Mouse (Mus musculus) heart, adult 2 months (tissue): ENCODE measurements around the gene Rbm6.

ENCODE experiments used
- CTCF ChIP-seq: fragments of 200-600 bp; IDR thresholded peaks from 2 replicates; pipeline ENCODE4 v1.8.1; 2022; ENCODE audit warnings: antibody characterized with exemption, mild to moderate bottlenecking, moderate library complexity
- EP300 ChIP-seq: fragments of 200-500 bp; IDR thresholded peaks from 2 replicates; pipeline ENCODE4 v1.6.1; 2011; ENCODE audit warnings: low read depth, low read length, control low read depth; ENCODE audit not compliant: insufficient read depth
- POLR2A ChIP-seq: fragments of 200-500 bp; IDR thresholded peaks from 2 replicates; pipeline ENCODE4 v1.6.1; 2011; ENCODE audit warnings: mild to moderate bottlenecking, low read depth, low read length, control low read depth; ENCODE audit not compliant: insufficient read depth

DNA sequence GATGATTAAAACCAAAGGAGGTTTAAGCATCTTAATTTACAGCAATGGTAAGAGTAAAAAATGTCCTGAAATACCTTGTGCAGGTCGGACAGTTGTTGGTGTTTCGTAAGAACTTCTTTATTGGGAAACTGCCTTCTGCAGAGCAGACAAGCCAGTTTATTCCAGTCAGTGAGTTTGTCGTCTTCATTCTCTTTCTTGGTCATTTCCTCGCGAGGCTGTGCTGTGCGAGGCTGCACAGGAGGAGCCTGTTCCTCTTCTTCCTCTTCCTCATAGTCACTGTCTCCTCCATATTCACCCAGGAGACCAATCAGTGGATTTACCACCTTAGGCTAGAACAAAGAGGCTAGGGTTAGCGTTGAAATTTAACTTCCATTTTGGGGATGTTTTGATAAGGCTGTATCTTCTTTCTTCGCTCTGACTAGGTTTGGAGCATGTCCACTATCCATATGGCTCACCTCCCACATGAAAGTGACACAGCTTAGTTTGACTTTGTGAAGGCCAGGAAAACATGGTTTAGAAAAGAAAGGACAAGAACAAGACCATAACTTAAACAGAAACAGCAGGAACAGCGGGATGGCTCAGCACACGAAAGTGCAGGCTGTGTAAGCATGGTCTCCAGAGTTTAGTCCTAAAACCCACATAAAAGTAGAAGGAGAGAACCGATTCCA, 90.4 kb downstream of the Rbm6 start:
- TF ChIP-seq CTCF: no peak
- TF ChIP-seq EP300: no peak
- TF ChIP-seq POLR2A: no peak
